Mouse (Mus musculus): ENCODE data around the gene Rexo1. TPM values are rescaled to one million over a fixed set of nuclear protein-coding genes. Genes with fewer than 3 reads are reported as not detected.

Gene Rexo1
- polyA plus RNA-seq, 1 experiment = 188 TPM

DNA sequence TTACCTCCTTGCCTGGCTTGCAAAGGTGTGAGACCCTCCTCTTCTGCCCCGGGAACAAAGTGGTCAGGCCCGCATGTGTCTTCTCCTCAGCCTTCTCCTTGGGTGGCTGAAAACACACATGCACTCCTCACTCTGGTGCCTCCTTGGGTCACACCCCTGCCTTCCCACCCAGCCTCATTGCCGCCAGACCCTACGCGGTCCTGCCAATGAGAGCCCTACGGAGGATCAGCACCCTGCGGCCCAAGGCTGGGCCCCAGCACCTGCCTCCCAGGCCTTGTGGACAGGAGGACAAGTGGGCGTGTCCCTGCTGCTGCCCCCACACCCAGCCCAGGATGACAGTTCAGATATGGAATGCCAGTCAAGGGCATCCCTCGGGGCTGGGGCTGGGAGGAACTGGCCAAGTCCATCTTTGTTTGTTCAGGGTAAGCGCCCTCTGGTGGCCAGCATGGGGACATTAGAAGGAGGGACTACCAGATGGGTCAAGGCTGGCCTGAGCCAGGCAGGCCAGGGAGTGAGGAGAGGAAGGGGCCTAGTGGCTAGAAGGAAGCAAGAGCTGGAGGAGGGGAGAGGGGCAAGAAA lies 12.8 kb downstream of the Rexo1 start:
- 87% methylated on average over 10 of the region's 10 CpGs for WGBS
- Histone ChIP-seq H3K36me3 (ENCODE audit: control insufficient read depth, insufficient read depth, low read length) (peaks cover 51% of the 10 kb centered on the region), H3K4me3 (ENCODE audit: control insufficient read depth, insufficient read depth, low read length) (no peak overlapping the region), H3K4me1 (replicated peaks; ENCODE audit: control insufficient read depth, insufficient read depth, low read length) (peaks cover 3% of the 10 kb centered on the region; the same call in 1 of the 2 replicates), H3K27ac (ENCODE audit: control insufficient read depth, insufficient read depth, low read length) (no peak overlapping the region), H3K27me3 (ENCODE audit: control insufficient read depth, insufficient read depth, low read length) (no peaks in the 10 kb centered on the region)
- peak; percentile 31 for DNase-seq
- TF ChIP-seq CTCF (IDR thresholded peaks at IDR 0.05; ENCODE audit: borderline replicate concordance, control insufficient read depth, extremely low read depth, insufficient read depth, low read length, poor library complexity) (peak; percentile 88; the same call in 1 of the 2 replicates), POLR2A (IDR thresholded peaks at IDR 0.05; ENCODE audit: control insufficient read depth, extremely low read depth, insufficient read depth, low read length, poor library complexity) (no peak)

DNA sequence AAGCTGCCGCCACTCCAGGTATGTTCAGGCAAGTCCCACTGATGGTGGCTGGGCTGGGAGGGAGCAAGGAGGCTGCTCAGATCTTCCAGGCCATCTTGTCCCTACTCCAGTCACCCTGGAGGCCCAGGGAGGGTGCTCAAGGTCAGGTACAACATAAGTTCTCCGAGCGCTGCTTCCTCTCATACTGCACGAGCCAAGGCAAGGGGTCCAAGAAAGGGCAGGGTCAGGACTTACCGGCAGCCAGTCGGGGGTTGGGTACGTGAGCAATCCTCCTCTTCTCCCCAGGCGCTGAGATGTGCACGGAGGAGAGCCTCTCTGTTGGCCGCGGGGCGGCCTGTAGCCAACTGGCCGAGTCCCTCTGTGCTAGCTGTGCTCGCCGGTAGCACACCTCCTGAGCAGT lies 13.8 kb downstream of the Rexo1 start:
- no peak overlapping the region for H3K27ac ChIP-seq (ENCODE audit: control insufficient read depth, insufficient read depth, low read length)
- peaks cover 3% of the 10 kb centered on the region; the same call in 1 of the 2 replicates for H3K4me1 ChIP-seq (replicated peaks; ENCODE audit: control insufficient read depth, insufficient read depth, low read length)
- H3K36me3 ChIP-seq (ENCODE audit: control insufficient read depth, insufficient read depth, low read length) = peaks cover 61% of the 10 kb centered on the region
- H3K27me3 ChIP-seq (ENCODE audit: control insufficient read depth, insufficient read depth, low read length) = no peaks in the 10 kb centered on the region
- TF ChIP-seq POLR2A (IDR thresholded peaks at IDR 0.05; ENCODE audit: control insufficient read depth, extremely low read depth, insufficient read depth, low read length, poor library complexity) = no peak
- no peak for TF ChIP-seq CTCF (IDR thresholded peaks at IDR 0.05; ENCODE audit: borderline replicate concordance, control insufficient read depth, extremely low read depth, insufficient read depth, low read length, poor library complexity)
- DNase-seq = no peak
- 95% methylated on average over 15 of the region's 15 CpGs for WGBS
- no peak overlapping the region for H3K4me3 ChIP-seq (ENCODE audit: control insufficient read depth, insufficient read depth, low read length)

DNA sequence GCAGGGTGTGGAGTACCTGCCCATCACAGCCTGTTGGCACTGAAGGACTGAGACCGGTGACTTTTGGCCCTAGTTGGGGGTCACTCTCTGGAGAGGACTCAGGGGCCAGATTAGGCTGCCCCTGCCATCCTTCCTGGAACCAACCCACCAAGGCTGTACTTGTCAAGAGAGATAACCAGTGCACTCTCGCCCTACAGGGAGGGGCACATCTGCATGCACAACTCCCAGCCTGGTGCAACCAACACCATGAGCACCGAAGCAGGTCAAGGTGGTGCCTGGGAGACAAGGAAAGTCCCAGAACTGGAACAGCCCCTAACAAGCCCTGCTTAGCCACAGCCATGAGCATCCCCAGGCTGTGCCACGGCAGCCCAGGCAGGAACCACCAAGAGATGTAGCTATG lies 14.4 kb downstream of the Rexo1 start:
- H3K36me3 ChIP-seq (ENCODE audit: control insufficient read depth, insufficient read depth, low read length) = peaks cover 64% of the 10 kb centered on the region
- H3K27ac ChIP-seq (ENCODE audit: control insufficient read depth, insufficient read depth, low read length) = no peak overlapping the region
- H3K4me3 ChIP-seq (ENCODE audit: control insufficient read depth, insufficient read depth, low read length) = no peak overlapping the region
- 98% methylated on average over 4 of the region's 4 CpGs for WGBS
- no peak for DNase-seq
- peaks cover 3% of the 10 kb centered on the region; the same call in 1 of the 2 replicates for H3K4me1 ChIP-seq (replicated peaks; ENCODE audit: control insufficient read depth, insufficient read depth, low read length)
- no peaks in the 10 kb centered on the region for H3K27me3 ChIP-seq (ENCODE audit: control insufficient read depth, insufficient read depth, low read length)
- TF ChIP-seq POLR2A (IDR thresholded peaks at IDR 0.05; ENCODE audit: control insufficient read depth, extremely low read depth, insufficient read depth, low read length, poor library complexity) = no peak
- no peak for TF ChIP-seq CTCF (IDR thresholded peaks at IDR 0.05; ENCODE audit: borderline replicate concordance, control insufficient read depth, extremely low read depth, insufficient read depth, low read length, poor library complexity)

DNA sequence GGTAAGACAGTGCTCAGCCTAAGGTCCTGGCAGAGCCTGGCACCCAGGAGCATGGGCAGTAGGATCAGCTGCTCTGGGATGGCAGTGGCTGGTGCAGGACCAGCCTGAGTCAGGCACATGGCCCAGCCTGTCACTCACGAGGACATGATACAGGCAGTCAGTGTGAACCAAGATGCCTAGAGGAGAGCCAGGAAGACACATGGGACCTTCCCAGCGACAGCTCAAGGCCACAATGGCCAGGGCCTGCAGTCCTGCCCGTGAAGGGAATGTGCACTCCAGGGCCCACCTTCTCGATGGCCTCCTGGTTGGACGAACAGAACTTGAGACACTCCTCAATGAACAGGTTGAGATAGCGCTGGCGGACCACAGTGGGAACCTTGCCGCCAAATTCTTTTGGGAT lies 15.8 kb downstream of the Rexo1 start:
- Histone ChIP-seq H3K4me3 (ENCODE audit: control insufficient read depth, insufficient read depth, low read length) (no peak overlapping the region), H3K27me3 (ENCODE audit: control insufficient read depth, insufficient read depth, low read length) (no peaks in the 10 kb centered on the region), H3K36me3 (ENCODE audit: control insufficient read depth, insufficient read depth, low read length) (peaks cover 67% of the 10 kb centered on the region), H3K27ac (ENCODE audit: control insufficient read depth, insufficient read depth, low read length) (no peak overlapping the region), H3K4me1 (replicated peaks; ENCODE audit: control insufficient read depth, insufficient read depth, low read length) (peaks cover 3% of the 10 kb centered on the region; the same call in 1 of the 2 replicates)
- TF ChIP-seq CTCF (IDR thresholded peaks at IDR 0.05; ENCODE audit: borderline replicate concordance, control insufficient read depth, extremely low read depth, insufficient read depth, low read length, poor library complexity) (no peak), POLR2A (IDR thresholded peaks at IDR 0.05; ENCODE audit: control insufficient read depth, extremely low read depth, insufficient read depth, low read length, poor library complexity) (no peak)
- no peak for DNase-seq
- 92% methylated on average over 8 of the region's 8 CpGs for WGBS

DNA sequence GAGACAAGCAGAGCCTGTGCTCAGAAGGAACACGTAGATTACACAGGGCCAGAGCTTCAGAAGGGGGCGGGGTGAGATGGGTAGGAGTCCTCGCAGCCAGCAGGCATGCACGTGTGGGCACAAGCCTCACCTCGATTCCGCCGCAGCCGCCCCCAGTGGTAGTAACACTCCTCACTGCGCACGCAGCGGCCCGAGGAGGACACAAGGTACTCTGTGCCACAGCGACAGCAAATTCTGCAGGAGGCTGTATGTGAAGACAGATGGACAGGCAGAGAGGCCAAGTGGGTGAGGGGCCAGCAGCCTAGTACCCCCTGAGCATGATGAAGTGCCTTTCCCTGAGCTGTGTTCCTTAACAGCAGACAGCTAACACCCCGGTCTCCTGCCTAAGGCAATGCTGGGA lies 17.5 kb downstream of the Rexo1 start:
- peaks cover 53% of the 10 kb centered on the region for H3K36me3 ChIP-seq (ENCODE audit: control insufficient read depth, insufficient read depth, low read length)

DNA sequence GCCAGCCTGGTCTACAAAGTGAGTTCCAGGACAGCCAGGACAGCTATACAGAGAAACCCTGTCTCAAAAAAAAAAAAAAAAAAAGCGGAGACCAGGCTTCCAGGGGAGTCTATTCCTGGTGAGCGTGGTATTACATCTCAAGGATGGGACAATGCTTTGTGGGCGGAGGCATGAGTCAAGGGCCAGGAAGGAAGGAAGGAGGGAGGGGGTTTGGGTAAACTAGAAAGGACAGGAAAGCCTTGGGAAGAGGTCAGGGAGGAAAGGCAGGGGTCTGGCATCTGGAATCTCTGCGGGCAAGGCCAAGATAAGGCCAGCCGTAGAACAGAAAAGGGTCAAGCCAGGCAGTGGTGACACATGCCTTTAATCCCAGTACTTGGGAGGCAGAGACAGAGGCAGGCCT lies 21.9 kb downstream of the Rexo1 start:
- no peak for DNase-seq
- 63% methylated on average over 5 of the region's 5 CpGs for WGBS
- Histone ChIP-seq H3K4me1 (replicated peaks; ENCODE audit: control insufficient read depth, insufficient read depth, low read length) (peaks cover 8% of the 10 kb centered on the region), H3K27me3 (ENCODE audit: control insufficient read depth, insufficient read depth, low read length) (no peaks in the 10 kb centered on the region), H3K36me3 (ENCODE audit: control insufficient read depth, insufficient read depth, low read length) (peaks cover 25% of the 10 kb centered on the region), H3K27ac (ENCODE audit: control insufficient read depth, insufficient read depth, low read length) (no peak overlapping the region), H3K4me3 (ENCODE audit: control insufficient read depth, insufficient read depth, low read length) (no peak overlapping the region)
- no peak for TF ChIP-seq CTCF (IDR thresholded peaks at IDR 0.05; ENCODE audit: borderline replicate concordance, control insufficient read depth, extremely low read depth, insufficient read depth, low read length, poor library complexity)
- no peak for TF ChIP-seq POLR2A (IDR thresholded peaks at IDR 0.05; ENCODE audit: control insufficient read depth, extremely low read depth, insufficient read depth, low read length, poor library complexity)

More for the DNA sequence above, 17.5 kb downstream of the Rexo1 start:
- TF ChIP-seq POLR2A (IDR thresholded peaks at IDR 0.05; ENCODE audit: control insufficient read depth, extremely low read depth, insufficient read depth, low read length, poor library complexity) (no peak), CTCF (IDR thresholded peaks at IDR 0.05; ENCODE audit: borderline replicate concordance, control insufficient read depth, extremely low read depth, insufficient read depth, low read length, poor library complexity) (no peak)
- no peak overlapping the region for H3K27ac ChIP-seq (ENCODE audit: control insufficient read depth, insufficient read depth, low read length)
- WGBS = 79% methylated on average over 14 of the region's 14 CpGs
- peaks cover 10% of the 10 kb centered on the region for H3K4me1 ChIP-seq (replicated peaks; ENCODE audit: control insufficient read depth, insufficient read depth, low read length)
- H3K27me3 ChIP-seq (ENCODE audit: control insufficient read depth, insufficient read depth, low read length) = no peaks in the 10 kb centered on the region
- DNase-seq = no peak
- H3K4me3 ChIP-seq (ENCODE audit: control insufficient read depth, insufficient read depth, low read length) = no peak overlapping the region
